Mouse (Mus musculus): ENCODE results near the gene Frmd4b.

- TF ChIP-seq TAL1 (conservative IDR thresholded peaks at IDR 0.05; ENCODE audit: low read depth, low read length) (no peak), CTCF (IDR thresholded peaks at IDR 0.05; ENCODE audit: low read depth, low read length) (no peak), POLR2AphosphoS5 (IDR thresholded peaks at IDR 0.05; ENCODE audit: insufficient replicate concordance, low read depth, low read length) (no peak)
Measured at GRCm38 (mm10) chr6:97566746-97567145, 50.6 kb downstream of the Frmd4b start.
